Mouse (Mus musculus) testis, adult 2 months (tissue): ENCODE measurements at regions not wholly inside any gene's neighbourhood (a gene's known extent, or its start where the extent isn't known, plus 50 kb on each side); places are given as distances from the start of the nearest gene placed in this dataset.

Experiments
- H3K27ac ChIP-seq: fragments of 200-500 bp; 2 replicates; pipeline ENCODE4 v1.5.1; 2012; ENCODE audit warnings: low read depth, low read length; ENCODE audit not compliant: control insufficient read depth, insufficient read depth
- H3K27me3 ChIP-seq: fragments of 200-500 bp; 2 replicates; pipeline ENCODE4 v1.6.1; 2012; ENCODE audit warnings: mild to moderate bottlenecking, low read length, moderate library complexity; ENCODE audit not compliant: control insufficient read depth, insufficient read depth
- H3K36me3 ChIP-seq: fragments of 200-500 bp; 2 replicates; pipeline ENCODE4 v1.6.1; 2012; ENCODE audit warnings: mild to moderate bottlenecking, low read length; ENCODE audit not compliant: control insufficient read depth, insufficient read depth
- H3K4me1 ChIP-seq: fragments of 200-500 bp; 2 replicates; pipeline ENCODE4 v1.6.1; 2012; ENCODE audit warnings: low read length; ENCODE audit not compliant: control insufficient read depth, insufficient read depth
- H3K4me3 ChIP-seq: fragments of 200-500 bp; 2 replicates; pipeline ENCODE4 v1.5.1; 2012; ENCODE audit warnings: low read depth, mild to moderate bottlenecking, low read length, moderate library complexity, mixed read lengths; ENCODE audit not compliant: control insufficient read depth
- CTCF ChIP-seq: fragments of 200-500 bp; IDR thresholded peaks from 2 replicates; pipeline ENCODE4 v1.5.1; 2012; ENCODE audit warnings: low read depth, mild to moderate bottlenecking, inconsistent platforms, low read length, moderate library complexity; ENCODE audit not compliant: control insufficient read depth, insufficient read depth, insufficient replicate concordance
- POLR2A ChIP-seq: fragments of 200-500 bp; IDR thresholded peaks from 2 replicates; pipeline ENCODE4 v1.6.1; 2012; ENCODE audit warnings: low read depth, mild to moderate bottlenecking, inconsistent platforms, low read length, moderate library complexity; ENCODE audit not compliant: control insufficient read depth

- TF ChIP-seq CTCF (no peak), POLR2A (no peak)
- H3K27me3 ChIP-seq: no peaks in the 10 kb centered on the region
- no peak overlapping the region for H3K27ac ChIP-seq
- H3K36me3 ChIP-seq: no peaks in the 10 kb centered on the region
- H3K4me3 ChIP-seq: no peak overlapping the region
- no peaks in the 10 kb centered on the region for H3K4me1 ChIP-seq
Measured at GRCm38 (mm10) chr19:15127122-15127521, 529.3 kb upstream of the Tle4 start.

GRCm38 (mm10) chr19:15108441-15109026 is 510.7 kb upstream of the Tle4 start:
- Histone ChIP-seq H3K27ac (no peak overlapping the region), H3K27me3 (no peaks in the 10 kb centered on the region), H3K4me3 (no peak overlapping the region), H3K4me1 (no peaks in the 10 kb centered on the region), H3K36me3 (no peaks in the 10 kb centered on the region)
- TF ChIP-seq CTCF: no peak

GRCm38 (mm10) chr19:15095054-15095453 is 497.2 kb upstream of the Tle4 start:
- no peak for TF ChIP-seq POLR2A
- TF ChIP-seq CTCF: no peak
- Histone ChIP-seq H3K4me1 (no peaks in the 10 kb centered on the region), H3K27me3 (no peaks in the 10 kb centered on the region), H3K4me3 (no peak overlapping the region), H3K36me3 (no peaks in the 10 kb centered on the region), H3K27ac (no peak overlapping the region)

GRCm38 (mm10) chr19:15093534-15093933 is 495.7 kb upstream of the Tle4 start:
- H3K27me3 ChIP-seq: no peaks in the 10 kb centered on the region
- no peaks in the 10 kb centered on the region for H3K4me1 ChIP-seq
- H3K4me3 ChIP-seq: no peak overlapping the region
- H3K27ac ChIP-seq: no peak overlapping the region
- TF ChIP-seq CTCF: no peak
- TF ChIP-seq POLR2A: no peak
- H3K36me3 ChIP-seq: no peaks in the 10 kb centered on the region

GRCm38 (mm10) chr19:15080638-15081037 is 482.8 kb upstream of the Tle4 start:
- Histone ChIP-seq H3K27me3 (no peaks in the 10 kb centered on the region), H3K36me3 (no peaks in the 10 kb centered on the region), H3K27ac (no peak overlapping the region), H3K4me1 (no peaks in the 10 kb centered on the region), H3K4me3 (no peak overlapping the region)
- TF ChIP-seq CTCF (no peak), POLR2A (no peak)

- Histone ChIP-seq H3K4me1 (no peaks in the 10 kb centered on the region), H3K36me3 (no peaks in the 10 kb centered on the region)
- TF ChIP-seq CTCF: no peak
- TF ChIP-seq POLR2A: no peak
Measured at GRCm38 (mm10) chr19:15057801-15058200, 459.9 kb upstream of the Tle4 start.

GRCm38 (mm10) chr19:15053582-15054141 is 455.8 kb upstream of the Tle4 start:
- Histone ChIP-seq H3K36me3 (no peaks in the 10 kb centered on the region), H3K4me1 (no peaks in the 10 kb centered on the region), H3K27ac (no peak overlapping the region), H3K4me3 (no peak overlapping the region), H3K27me3 (no peaks in the 10 kb centered on the region)
- TF ChIP-seq CTCF: no peak
- TF ChIP-seq POLR2A: no peak

More at GRCm38 (mm10) chr19:15057801-15058200, 459.9 kb upstream of the Tle4 start:
- no peaks in the 10 kb centered on the region for H3K27me3 ChIP-seq
- no peak overlapping the region for H3K27ac ChIP-seq
- H3K4me3 ChIP-seq: no peak overlapping the region
